Comparison of ENCODE assay signal across 23 mouse cellular contexts in genomic region chr1:144319406-144319805, GRCm38 (mm10).
DNase-seq lines count a peak whose midpoint lies in the region; TF ChIP-seq lines count a peak whose summit lies in the region.
"Had no signal": no experiment of that assay in that cellular context is flagged by ENCODE, and none has a peak within 500 bp of the region (broad histone marks: within the 10 kb centered on the region; RNA-seq: fewer than 3 reads in every experiment).

No protein-coding gene starts in this region.

- H3K9ac ChIP-seq in liver, adult 2 months (ENCODE audit: low read depth, low read length): no peak overlapping the region
- H3K9ac ChIP-seq: forebrain, embryonic 12.5 days; heart, embryonic 13.5 days; hindbrain, embryonic 15.5 days; intestine, embryonic 15.5 days; limb, embryonic 15.5 days; midbrain, embryonic 13.5 days; neural tube, embryonic 13.5 days had no signal

- H3K4me3 ChIP-seq in liver, adult 2 months (ENCODE audit: insufficient read depth, low read depth, low read length): no peak overlapping the region
- H3K4me3 ChIP-seq: embryonic facial prominence, embryonic 10.5 days; forebrain, embryonic 12.5 days; gastrocnemius, adult 2 months; heart, embryonic 13.5 days; hindbrain, embryonic 15.5 days; intestine, embryonic 15.5 days; limb, embryonic 15.5 days; midbrain, embryonic 13.5 days; neural tube, embryonic 13.5 days had no signal

- no peak for TF ChIP-seq POLR2A in liver, adult 2 months (IDR thresholded peaks at IDR 0.05; ENCODE audit: extremely low read depth, insufficient read depth, low read length)

- 71% methylated on average over 6 of the region's 6 CpGs for WGBS in liver, adult 2 months

- no peak for TF ChIP-seq CTCF in liver, adult 2 months (IDR thresholded peaks at IDR 0.05; ENCODE audit: low read depth, low read length)

- no peaks in the 10 kb centered on the region for H3K27me3 ChIP-seq in liver, adult 2 months (ENCODE audit: control insufficient read depth, insufficient read depth, low read length)
- H3K27me3 ChIP-seq: forebrain, embryonic 12.5 days; heart, embryonic 13.5 days; hindbrain, embryonic 15.5 days; intestine, embryonic 15.5 days; limb, embryonic 15.5 days; midbrain, embryonic 13.5 days; neural tube, embryonic 13.5 days had no signal

- H3K4me1 ChIP-seq in liver, adult 2 months (ENCODE audit: control insufficient read depth, insufficient read depth, low read length): no peaks in the 10 kb centered on the region; the same call in 1 of the 2 replicates
- H3K4me1 ChIP-seq: embryonic facial prominence, embryonic 10.5 days; forebrain, embryonic 12.5 days; heart, embryonic 13.5 days; hindbrain, embryonic 15.5 days; intestine, embryonic 15.5 days; limb, embryonic 15.5 days; midbrain, embryonic 13.5 days; neural tube, embryonic 13.5 days had no signal

- no peaks in the 10 kb centered on the region for H3K79me2 ChIP-seq in liver, adult 2 months (ENCODE audit: control insufficient read depth, insufficient read depth, low read length)

- peak; percentile 2 for DNase-seq in adrenal gland, adult 8-10 months
- no peak for DNase-seq in adrenal gland, postnatal 25 days
- peak; percentile 49 for DNase-seq in liver, adult 2 months (ENCODE audit: extremely low read depth, low read depth, low spot score)
- no peak for DNase-seq in liver
- DNase-seq in spleen, postnatal 36 days (ENCODE audit: low spot score in 2 of 2): peak; percentile 9 to 29
- no peak for DNase-seq in spleen, postnatal 4 days (ENCODE audit: low spot score in 2 of 2)
- no peak for DNase-seq in gastrocnemius, adult 8-10 months (ENCODE audit: low spot score in 2 of 2)
- DNase-seq in c-Kit-positive CD71-positive TER-119-positive erythroid progenitor cells, embryonic 14.5 days (ENCODE audit: low spot score): no peak
- DNase-seq: adrenal gland, postnatal 36 days; cerebellum, adult 8-10 months; gastrocnemius, adult 2 months; kidney, adult 9 months; kidney, postnatal 4 days; right cerebral cortex, adult 18-20 months; thymus, adult 18-20 months had no signal

- H3K36me3 ChIP-seq in liver, adult 2 months (ENCODE audit: control insufficient read depth, insufficient read depth, low read length): no peaks in the 10 kb centered on the region
- H3K36me3 ChIP-seq: embryonic facial prominence, embryonic 10.5 days; forebrain, embryonic 12.5 days; heart, embryonic 13.5 days; hindbrain, embryonic 15.5 days; intestine, embryonic 15.5 days; limb, embryonic 15.5 days; midbrain, embryonic 13.5 days; neural tube, embryonic 13.5 days had no signal

- no peak overlapping the region for H3K27ac ChIP-seq in liver, adult 2 months (replicated peaks; ENCODE audit: insufficient read depth, low read depth, low read length)
- H3K27ac ChIP-seq: embryonic facial prominence, embryonic 10.5 days; forebrain, embryonic 12.5 days; gastrocnemius, adult 2 months; heart, embryonic 13.5 days; hindbrain, embryonic 15.5 days; intestine, embryonic 15.5 days; limb, embryonic 15.5 days; midbrain, embryonic 13.5 days; neural tube, embryonic 13.5 days had no signal

Comparison
In these comparisons a context has a peak if more than half of its experiments do, and no peak if none do; other contexts are left out.
1. DNase-seq: peak in adrenal gland, adult 8-10 months (single experiment), liver, adult 2 months (single experiment) and spleen, postnatal 36 days (2 of 2); none in adrenal gland, postnatal 25 days (single experiment), liver (single experiment), spleen, postnatal 4 days (0 of 2), gastrocnemius, adult 8-10 months (0 of 2) and c-Kit-positive CD71-positive TER-119-positive erythroid progenitor cells, embryonic 14.5 days (single experiment).